12 mouse cellular contexts compared by ENCODE assay signal in the genomic region with DNA sequence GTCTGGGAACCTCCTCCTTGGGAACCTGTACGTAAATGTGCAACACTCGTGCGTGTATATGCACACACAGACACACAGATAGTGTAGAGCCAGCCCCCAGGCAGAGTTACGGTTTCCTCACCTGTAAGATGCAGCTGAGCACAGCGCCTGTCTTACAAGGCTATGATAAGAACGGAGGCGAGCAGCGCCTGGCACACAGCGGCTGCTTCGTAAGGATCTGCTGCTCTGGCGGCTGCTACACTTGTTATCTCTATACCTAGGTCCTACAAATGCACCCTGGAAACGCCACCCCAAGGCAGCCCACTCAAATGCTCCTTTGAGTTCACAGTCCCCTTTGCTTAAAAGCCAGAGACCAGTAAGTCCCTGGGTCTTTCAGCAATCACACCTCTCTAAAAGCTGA.
"Had no signal": no experiment of that assay in that cellular context is flagged by ENCODE, and none has a peak within 500 bp of the region (broad histone marks: within the 10 kb centered on the region; RNA-seq: fewer than 3 reads in every experiment).

No protein-coding gene starts in this region.

- H3K27ac ChIP-seq: kidney, postnatal 0 days; limb, embryonic 12.5 days; lung, embryonic 15.5 days; midbrain, embryonic 10.5 days; midbrain, embryonic 15.5 days; neural tube, embryonic 13.5 days; stomach, embryonic 15.5 days had no signal

- DNase-seq: kidney, adult 11 months; kidney, adult 9 months; kidney, postnatal 36 days; right cerebral cortex, postnatal 14 days; thymus, postnatal 36 days had no signal

- ATAC-seq: midbrain, embryonic 15.5 days had no signal

- H3K4me3 ChIP-seq: limb, embryonic 12.5 days; lung, embryonic 15.5 days; midbrain, embryonic 10.5 days; midbrain, embryonic 15.5 days; neural tube, embryonic 13.5 days; stomach, embryonic 15.5 days had no signal

- H3K4me2 ChIP-seq: limb, embryonic 12.5 days; lung, embryonic 15.5 days; midbrain, embryonic 15.5 days; neural tube, embryonic 13.5 days; stomach, embryonic 15.5 days had no signal

- H3K27me3 ChIP-seq: limb, embryonic 12.5 days; lung, embryonic 15.5 days; midbrain, embryonic 15.5 days; neural tube, embryonic 13.5 days; stomach, embryonic 15.5 days had no signal

- H3K9me3 ChIP-seq: limb, embryonic 12.5 days; lung, embryonic 15.5 days; midbrain, embryonic 10.5 days; midbrain, embryonic 15.5 days; neural tube, embryonic 13.5 days; stomach, embryonic 15.5 days had no signal

- H3K4me1 ChIP-seq: limb, embryonic 12.5 days; lung, embryonic 15.5 days; midbrain, embryonic 10.5 days; midbrain, embryonic 15.5 days; neural tube, embryonic 13.5 days; stomach, embryonic 15.5 days had no signal

- H3K9ac ChIP-seq: limb, embryonic 12.5 days; lung, embryonic 15.5 days; midbrain, embryonic 15.5 days; neural tube, embryonic 13.5 days; stomach, embryonic 15.5 days had no signal
